Mouse (Mus musculus) monocyte, adult 2 months (primary cell): Measurements from ENCODE around the gene Spaca4.

Experiments used
- DNase-seq, 2 experiments: peaks; one replicate each; pipeline ENCODE4 v3.0.0; 2022; ENCODE audit warnings: low spot score in 2 of 2, low read depth in 1 of 2

Gene Spaca4

DNA sequence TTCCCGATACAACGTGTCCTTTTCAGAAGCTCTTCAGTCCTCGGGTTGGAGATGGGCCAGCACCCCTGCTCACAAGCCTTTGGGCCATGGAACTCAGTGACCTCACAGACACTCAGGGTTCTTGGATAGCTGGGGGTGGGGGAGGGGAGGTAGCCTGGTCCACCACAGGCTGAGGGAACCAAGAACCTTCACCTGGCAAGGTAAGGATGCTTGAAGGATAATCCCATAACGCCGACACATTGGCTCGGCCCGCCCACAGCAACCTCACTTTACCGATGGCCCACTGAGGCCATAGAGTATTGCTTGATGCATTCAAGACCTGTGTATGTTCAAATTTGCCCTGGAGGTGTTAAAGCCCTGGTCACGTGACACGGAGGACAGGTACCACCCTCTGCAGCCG, at the start of gene Spaca4:
TSS of gene Spaca4 (minus strand) at position 101 of the 400 bp plus-strand sequence.
- no peak for DNase-seq

DNA sequence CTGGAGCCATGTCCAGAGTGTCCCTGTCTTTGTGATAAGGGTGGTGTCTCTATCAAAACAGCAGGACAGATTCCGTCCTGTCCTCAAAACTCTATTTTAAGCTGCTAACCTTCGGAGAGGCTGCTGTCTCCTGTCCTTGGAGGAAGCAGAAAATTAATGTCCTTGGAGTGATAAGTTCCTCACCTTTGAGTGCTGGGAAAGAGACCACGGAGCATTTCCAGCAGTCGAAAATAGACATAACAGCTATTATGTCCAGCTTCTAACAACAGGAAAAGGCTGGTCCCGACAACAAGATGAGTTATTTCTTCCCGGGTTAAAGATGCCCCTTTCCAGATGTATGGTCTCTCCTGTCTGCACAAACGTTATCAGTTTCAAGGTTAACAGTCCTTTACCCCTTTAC, 49.6 kb upstream of the Spaca4 start:
- no peak for DNase-seq

DNA sequence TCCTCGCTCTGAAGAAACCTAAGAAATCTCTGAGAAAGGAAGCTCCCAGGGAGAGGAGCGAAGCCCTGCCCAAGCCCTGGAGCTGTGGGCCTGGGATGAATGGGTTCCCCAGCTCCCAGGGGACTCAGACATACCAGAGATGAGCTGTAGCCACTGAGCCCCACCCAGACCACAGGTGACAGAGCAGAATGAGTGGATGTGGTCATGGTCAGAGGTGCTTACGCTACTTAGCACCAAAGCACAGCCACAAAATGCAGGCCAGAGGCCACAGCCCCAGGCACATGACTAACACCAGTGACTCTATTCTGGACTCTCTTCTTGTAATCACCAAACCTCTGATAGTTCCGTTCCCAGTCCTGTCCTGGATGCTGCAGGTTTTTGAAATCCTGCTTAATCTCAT, 45.5 kb upstream of the Spaca4 start:
- DNase-seq, result no peak

DNA sequence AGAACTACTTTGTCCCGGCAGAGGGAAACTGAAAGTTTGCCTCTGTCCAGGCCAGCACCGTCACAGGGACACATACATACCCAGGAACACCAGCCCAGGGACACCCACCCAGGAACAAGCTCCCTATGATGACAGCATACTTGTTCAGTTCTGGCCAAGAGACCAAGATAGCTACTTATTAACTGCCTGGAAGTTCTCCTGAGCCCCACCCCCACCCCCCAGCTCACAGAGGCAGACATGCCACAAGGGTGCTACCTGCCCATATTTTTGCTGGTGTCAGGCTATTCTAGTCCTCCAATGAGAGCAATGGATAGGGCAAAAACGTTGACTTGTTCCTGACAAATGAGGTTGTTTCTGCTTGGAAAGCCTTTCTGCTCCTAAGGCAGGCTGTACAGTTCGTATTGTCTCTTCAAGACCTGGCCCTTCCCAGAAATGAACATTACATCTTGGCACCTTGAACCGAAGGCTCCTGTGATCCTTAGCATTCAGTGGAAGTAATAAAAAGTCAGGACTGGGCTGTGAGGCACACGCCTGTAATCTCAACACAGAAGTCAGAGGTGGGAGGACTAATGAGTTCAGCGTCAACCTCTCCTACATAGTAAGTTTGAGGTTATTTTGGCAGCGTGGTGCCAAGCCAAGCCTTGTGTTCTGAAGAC, 44.9 kb upstream of the Spaca4 start:
- DNase-seq, result no peak

DNA sequence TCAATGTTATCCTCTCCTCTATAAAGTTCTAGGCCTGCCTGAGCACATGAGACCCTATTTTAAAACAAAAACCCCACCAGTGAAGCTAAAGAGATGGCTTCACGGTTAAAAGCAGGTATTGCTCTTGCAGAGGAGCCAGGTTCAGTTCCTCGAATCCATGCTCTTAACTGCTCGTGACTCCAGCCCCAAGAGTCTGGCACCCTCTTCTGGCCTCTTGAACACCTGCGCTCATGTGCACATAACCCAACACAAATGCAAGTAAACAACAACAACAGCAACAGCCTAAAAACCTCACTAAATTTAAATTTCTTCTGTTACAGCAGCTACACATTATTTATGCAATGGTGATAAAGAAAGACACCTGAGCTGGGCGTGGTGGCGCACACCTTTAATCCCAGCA, 41.9 kb upstream of the Spaca4 start:
- DNase-seq, result no peak

DNA sequence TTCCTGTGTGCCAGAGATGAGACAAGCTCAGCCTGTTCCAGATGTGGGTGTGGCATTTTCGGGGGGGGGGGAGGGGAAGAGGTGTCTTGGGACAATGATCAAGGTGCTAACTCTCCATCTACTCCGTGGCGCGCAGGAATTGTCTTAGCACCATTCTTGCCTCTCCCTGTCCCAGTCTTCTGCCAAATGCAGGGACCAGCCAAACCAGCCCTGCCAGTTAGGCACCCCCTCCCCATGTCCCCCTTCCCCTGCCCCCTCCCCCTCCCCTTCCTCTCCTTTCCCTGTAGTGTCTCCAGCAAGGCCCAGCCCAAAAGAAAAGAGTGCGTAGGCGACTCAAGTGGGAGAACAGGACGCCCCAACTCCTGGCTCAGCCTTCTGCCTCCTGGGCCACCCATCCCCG, 41.2 kb upstream of the Spaca4 start:
- DNase-seq, result no peak

DNA sequence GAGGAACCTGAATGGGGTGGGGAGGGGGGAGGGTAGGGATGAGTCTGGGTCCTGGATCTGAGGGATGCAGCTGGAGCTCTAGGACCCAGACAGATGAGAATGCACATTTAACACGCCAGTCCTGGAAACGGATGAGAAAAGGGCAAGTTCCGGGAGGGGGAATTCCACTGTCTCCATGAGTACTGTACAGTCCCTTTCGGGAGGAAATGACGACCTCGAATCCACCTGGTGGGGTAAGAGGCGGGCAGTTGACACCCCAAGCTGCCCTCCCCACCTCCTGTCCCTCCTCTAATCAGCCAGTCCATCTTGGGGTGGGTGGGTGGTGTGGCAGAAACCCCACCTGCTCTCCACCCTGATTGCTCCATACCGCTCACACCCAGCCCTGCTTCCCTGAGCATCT, 40.4 kb upstream of the Spaca4 start:
- DNase-seq, result no peak

DNA sequence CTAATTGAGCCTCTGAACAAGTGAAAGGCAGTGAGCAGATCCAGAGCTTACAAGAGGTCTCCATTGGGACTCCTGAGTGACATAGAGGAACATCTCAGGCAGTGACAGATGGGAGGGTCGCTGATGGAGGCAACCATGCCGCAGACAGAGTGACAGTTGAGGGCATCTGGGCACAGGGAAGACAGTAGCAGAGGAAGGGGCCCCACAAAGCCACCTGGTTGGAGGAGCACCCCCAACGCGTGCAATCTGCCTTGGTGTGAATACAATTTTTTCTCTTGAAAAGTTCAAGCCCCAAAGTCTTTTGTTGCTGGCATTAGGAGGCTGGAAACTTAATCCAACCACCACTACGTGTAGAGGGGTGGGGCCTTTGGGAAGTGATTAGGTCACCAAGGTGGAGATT, 34.5 kb upstream of the Spaca4 start:
- no peak for DNase-seq

DNA sequence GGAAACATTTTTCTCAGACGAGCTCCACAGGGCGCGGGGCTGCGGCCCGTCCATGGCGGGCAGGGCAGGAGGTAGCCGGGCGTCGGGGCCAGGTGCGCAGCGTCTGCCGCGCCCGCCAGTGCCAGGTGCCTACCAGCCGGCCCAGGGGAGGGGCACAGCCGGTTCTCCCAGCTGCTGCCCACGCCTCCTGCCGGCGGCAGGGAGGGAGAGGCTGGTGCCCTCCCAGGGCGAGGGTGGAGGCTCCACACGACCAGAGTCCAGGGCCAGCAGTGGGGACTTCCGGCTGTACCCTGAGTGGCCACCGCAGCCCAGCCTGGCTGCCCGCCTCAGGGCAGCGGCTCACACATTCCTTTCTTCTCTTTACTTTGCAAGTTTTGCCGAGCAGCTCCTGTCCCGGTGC, 33.8 kb upstream of the Spaca4 start:
- no peak for DNase-seq

DNA sequence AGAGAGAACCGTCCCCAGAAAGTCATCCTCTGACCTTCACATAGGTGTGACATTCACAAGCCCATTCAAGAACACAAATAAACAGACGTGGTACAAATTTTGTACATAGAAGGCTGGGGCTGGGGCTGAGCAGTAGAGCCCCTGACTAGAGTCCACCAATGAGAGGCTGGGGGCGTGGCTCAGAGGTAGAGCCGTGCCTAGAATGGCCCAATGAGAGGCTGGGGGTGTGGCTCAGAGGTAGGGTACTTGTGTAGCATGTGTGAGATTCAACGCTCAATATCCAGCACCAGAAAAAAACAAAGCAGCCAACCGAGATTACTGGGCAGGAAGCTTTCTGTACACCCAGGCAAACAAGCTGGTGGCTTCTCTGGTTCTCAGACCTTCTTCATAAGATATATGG, 30.1 kb upstream of the Spaca4 start:
- DNase-seq, result no peak

DNA sequence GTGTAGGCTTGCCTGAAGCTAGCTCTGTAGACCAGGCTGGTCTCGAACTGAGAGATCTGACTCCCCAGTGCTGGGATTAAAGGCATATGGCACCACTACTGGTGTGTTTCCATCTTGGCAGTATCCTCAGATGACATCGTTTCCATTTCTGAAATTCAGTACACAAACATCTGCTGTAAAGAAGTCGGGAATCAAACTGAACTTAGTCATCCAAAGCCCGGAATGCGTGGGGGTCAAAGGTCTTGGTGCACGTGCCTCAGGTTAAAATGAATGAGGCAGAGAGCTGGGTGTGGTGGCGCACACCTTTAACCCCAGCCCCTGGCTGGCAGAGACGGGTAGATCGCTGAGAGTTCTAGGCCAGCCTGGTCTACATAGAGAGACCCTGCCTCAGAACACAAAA, 24.5 kb upstream of the Spaca4 start:
- DNase-seq, result no peak

DNA sequence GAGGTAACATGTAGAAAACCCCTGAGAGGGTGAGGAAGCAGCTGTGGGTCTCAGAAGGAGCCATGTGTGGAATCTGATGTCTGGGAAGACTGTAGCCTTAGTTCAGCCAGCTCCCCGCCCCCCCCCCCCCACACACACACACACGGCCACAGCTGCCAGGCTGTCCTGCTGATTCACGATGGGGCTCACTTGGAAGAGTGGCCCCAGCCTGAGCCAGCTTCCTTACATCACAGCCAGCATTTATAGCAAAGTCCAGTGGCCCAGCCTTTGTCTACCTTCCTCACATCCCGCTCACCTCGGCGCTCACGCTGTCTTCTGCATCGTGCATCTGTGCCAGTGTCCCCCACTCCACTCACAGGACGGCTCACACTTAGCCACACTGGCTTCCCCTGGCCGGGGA, 23.8 kb upstream of the Spaca4 start:
- no peak for DNase-seq

DNA sequence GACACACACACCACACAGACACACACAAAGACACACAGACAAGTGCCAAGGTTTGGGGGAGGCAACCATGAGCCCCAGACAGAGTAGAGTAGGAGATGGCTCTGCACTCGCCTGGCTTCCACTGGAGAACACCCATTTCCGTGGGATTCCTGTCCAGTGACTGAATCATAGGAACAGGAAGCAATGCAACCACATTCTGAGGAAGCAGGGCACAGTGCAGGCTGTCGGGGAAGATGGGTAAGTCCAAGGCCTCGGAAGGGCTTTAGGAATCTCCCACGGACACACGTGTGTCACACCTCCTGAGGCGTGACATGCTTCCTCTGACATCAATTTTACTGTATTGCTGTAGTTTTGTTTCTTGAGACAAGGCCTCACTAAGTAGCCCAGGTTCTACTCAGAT, 22.5 kb upstream of the Spaca4 start:
- no peak for DNase-seq

DNA sequence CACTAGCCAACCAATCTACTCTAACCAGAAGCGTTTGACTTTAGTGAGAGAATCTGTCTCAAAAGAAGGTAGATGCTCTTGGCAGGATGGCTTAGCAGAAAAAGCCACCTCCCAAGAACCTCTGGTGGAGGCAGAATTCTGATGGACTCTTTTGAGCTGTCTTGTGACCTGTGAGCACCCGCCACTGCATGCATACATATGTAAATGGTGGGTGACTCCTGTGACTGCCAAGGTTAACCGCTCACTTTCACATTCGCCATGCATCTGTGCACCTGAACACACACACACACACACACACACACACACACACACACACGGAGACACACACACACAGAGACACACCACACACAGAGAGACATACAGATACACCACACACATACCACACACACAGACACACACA, 21.8 kb upstream of the Spaca4 start:
- DNase-seq, result no peak

DNA sequence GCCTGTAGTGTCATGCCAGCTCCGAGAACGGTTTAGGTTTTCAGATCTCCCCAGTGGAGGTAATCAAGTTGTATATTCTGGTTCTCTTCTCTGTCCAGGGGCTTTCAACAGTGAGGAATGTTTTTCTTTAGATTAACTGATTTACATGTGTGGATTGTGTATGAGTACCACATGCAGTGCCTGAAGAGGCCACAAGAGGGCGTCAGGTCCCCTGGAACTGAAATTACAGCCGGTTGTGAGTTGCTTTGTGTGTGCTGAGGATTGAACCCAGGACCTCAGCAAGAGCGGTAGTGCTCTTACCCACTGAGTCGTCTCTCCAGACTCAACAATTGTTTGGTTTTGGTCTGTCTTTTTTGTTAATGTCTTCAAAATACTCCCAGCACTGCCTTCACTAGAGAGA, 20.9 kb upstream of the Spaca4 start:
- DNase-seq, result no peak

DNA sequence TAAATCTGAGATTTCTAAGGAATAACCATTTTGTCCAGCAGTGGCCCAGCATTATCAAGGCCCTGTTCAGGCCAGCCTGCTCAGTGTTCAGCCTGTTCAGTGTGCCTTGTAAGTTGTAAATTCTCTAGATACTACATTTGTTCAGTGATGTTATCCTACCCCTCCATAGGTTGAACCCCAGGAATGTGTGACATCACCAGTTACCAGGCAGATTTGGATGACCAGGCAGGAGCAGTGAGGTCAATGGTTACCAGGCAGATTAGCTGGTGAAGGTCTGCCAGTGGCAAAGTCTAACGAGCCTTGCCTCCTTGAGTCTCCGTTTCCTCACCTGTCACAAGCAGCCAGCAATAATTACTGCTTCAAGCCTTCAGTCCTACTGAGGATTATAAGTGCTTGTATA, 18.8 kb upstream of the Spaca4 start:
- peak; percentile 33 to 71 for DNase-seq

DNA sequence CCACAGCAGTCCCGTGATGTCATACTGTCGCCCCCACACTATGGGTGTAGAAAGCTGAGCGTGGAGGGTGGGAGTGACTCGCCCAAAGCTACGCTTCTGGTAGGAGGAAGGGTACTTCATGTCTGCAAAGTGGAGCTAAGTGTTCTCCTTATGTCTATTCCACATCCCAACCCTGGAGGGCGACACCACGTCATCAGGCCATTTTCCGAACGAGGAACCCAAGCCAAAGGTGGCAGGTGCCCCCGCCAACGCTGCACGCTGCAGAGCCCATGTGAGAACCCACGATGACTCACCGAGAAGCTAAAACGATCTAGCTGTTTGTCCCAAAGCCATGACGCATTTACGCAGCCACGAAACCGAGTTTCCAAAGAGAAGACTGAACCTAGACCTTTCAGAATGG, 16.7 kb upstream of the Spaca4 start:
- DNase-seq, result no peak

DNA sequence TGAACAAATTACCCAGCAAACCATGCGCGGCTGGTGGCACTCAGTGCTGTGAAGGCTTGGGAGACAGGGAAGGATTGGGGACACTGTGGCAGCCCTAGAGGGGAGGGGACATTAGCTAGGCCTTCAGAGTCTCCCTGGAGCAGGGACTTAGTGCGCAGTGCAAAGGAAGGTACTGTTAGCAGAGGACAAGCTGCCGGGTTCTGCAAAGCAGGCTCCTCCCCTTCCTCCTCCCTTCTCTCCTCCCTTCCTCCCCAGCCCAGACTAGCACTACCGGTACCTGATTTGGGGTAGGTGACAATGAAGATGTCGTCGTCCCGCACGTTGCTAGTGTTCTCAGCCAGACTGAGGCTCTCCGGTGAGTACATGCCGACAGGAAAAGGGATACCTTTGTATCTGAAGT, 16.2 kb upstream of the Spaca4 start:
- no peak for DNase-seq

DNA sequence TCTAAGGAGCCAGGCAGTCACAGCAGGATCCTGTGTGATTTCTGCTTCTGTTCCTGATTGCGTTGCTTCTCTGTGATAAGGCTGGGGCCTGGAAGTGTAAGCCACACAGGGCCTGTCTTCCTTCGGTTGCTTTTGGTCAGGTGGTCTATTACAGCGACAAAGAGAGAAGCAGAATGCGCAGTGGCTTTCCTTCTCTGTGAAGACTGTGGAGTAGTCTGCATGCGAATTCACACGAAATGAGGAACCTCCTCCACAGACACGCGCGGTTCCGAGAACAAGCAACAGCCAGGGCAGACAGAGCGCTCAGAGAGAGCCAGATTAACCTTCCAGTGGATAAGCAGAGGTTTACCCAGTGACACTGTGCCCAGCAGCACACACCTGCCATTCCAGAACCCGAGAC, 15.7 kb upstream of the Spaca4 start:
- DNase-seq, result no peak

DNA sequence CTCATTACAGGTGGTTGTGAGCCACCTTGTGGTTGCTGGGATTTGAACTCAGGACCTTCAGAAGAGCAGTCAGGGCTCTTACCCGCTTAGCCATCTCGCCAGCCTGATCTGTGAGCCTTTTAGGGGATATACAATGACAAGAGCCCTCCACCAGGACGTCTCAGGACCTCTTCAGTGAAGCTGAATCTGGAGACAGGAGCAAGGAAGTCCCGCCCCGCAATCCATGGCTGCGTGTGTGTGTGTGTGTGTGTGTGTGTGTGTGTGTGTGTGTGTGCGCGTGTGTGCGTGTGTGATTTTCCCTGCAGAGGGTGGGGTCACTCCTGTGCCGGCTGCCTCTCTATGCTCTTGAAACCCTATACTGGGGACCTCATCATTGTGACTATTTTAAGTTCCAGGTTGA, 14.2 kb upstream of the Spaca4 start:
- DNase-seq, result no peak

DNA sequence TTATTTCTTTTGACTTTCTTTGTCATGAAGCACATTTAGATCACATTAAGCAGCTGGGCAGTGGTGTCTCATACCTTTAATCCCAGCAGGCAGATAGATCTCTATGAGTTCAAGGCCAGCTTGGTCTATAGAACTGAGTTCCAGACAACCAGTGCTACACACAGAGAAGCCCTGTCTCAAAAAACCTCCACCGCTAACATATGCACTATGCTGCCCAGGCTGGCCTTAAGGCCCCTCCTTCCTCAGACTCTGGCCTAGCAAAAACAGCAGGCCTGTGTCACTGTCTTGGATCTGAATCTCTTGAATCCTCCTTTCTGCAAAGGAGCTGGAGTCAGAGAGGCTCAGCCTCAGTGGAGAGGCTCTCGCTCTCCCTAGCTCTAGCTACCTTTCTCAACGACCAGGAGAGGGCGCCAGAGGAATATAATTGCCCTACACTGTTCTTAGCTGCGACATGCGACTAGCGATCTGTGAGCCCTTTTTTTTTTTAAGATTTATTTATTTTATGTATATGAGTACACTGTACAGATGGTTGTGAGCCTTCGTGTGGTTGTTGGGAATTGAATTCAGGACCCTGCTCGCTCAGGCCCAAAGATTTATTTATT, 13.7 kb upstream of the Spaca4 start:
- peak in 1 of 2 experiments; percentile 61 for DNase-seq

DNA sequence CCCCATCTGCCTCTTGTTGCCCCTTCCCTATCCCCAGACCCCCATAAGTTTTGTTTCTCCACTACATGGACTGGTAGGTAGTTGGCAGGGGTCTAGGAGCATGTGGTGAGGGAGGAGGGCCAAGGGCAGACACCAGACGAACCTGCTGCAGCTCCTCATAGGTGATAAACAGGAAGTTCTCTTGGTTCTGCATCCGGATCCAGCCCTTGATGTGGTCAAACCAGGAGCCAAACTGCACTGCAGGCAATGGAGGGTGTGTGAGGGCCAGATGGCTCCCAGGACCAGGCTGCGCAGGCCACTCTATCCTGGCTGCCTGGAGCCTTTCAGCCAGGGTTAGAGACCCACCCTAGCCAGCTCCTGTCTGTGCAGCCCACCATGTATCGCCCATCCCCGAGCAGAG, 7.9 kb upstream of the Spaca4 start:
- no peak for DNase-seq

DNA sequence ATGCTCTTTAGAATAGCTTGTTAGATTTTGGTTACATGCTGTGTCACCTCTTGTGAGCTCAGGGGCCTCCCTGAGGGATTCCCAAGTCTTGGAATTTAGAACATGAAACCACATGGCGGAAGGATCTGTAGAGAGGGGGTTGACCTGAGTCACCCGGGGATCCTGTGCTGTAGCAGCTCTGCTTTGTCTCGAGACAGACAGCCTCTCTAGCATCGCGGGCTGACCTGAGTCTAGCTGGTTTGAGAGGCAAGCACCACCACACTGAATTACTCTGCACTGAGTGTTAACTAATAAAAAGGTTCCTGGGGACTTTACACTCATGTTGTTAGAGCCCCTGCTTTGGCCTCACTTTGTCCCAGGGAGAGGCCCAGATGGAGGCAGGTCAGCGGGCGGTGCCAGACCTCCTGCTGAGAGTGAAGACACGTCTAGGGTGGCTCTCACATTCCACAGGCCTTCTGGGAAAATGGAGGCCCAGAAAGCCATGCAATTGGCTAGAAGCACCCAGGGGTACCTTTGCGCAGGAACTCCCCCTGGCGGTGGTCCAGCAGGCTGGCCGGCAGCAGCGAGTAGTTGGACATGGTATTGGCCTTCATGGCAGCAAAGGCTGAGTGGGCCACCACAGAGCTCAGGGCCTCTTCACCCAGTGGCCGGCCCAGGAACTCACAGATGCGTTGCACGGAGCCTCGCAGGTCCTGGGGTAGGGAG, 5.3 kb upstream of the Spaca4 start:
- no peak for DNase-seq
